Mouse (Mus musculus) neural tube, embryonic 11.5 days (tissue): ENCODE data around the gene Zbtb46. TPM values are rescaled to one million over a fixed set of nuclear protein-coding genes. Genes with fewer than 3 reads are reported as not detected.

Source experiments
- ATAC-seq: fragments of 200-750 bp; cut with Nextera tagmentation; 2 replicates; pipeline ENCODE4 v1.8.0; 2017; ENCODE audit warnings: moderate number of reproducible peaks, mild to moderate bottlenecking, moderate TSS enrichment, moderate library complexity; ENCODE audit not compliant: insufficient read depth, low FRiP score, low TSS enrichment
- DNase-seq: peaks from one replicate; pipeline ENCODE4 v3.0.0-alpha.2; 2015; ENCODE audit warnings: low spot score
- H3K27ac ChIP-seq: fragments of 300-500 bp; sonication (generic); 2 replicates; pipeline ENCODE4 v1.5.1; 2014; ENCODE audit warnings: low read depth, mild to moderate bottlenecking, low read length
- H3K27me3 ChIP-seq: fragments of 300-500 bp; sonication (generic); 2 replicates; pipeline ENCODE4 v1.6.1; 2014; ENCODE audit warnings: mild to moderate bottlenecking, low read length, mixed read lengths; ENCODE audit not compliant: control insufficient read depth, insufficient read depth
- H3K36me3 ChIP-seq: fragments of 300-500 bp; sonication (generic); 2 replicates; pipeline ENCODE4 v1.6.1; 2014; ENCODE audit warnings: mild to moderate bottlenecking, low read length, moderate library complexity, mixed read lengths; ENCODE audit not compliant: control insufficient read depth, insufficient read depth
- H3K4me1 ChIP-seq: fragments of 300-500 bp; sonication (generic); 2 replicates; pipeline ENCODE4 v1.6.1; 2014; ENCODE audit warnings: low read length, mixed read lengths; ENCODE audit not compliant: control insufficient read depth, insufficient read depth
- H3K4me2 ChIP-seq: fragments of 300-500 bp; sonication (generic); 2 replicates; pipeline ENCODE4 v1.6.1; 2014; ENCODE audit warnings: low read depth, mild to moderate bottlenecking, moderate library complexity
- H3K4me3 ChIP-seq: fragments of 300-500 bp; sonication (generic); 2 replicates; pipeline ENCODE4 v1.5.1; 2014; ENCODE audit warnings: low read depth, low read length
- H3K9ac ChIP-seq: fragments of 300-500 bp; sonication (generic); 2 replicates; pipeline ENCODE4 v1.6.1; 2014; ENCODE audit warnings: mild to moderate bottlenecking, low read length
- H3K9me3 ChIP-seq: fragments of 300-500 bp; sonication (generic); 2 replicates; pipeline ENCODE4 v1.6.1; 2016; ENCODE audit warnings: low read length; ENCODE audit not compliant: control insufficient read depth
- WGBS: fragments of 180-500 bp; shearing (Covaris S2); extraction: QIAGEN DNeasy Blood & Tissue Kit; methylation state at CpG from one replicate; pipeline ENCODE4 v1.1.7; 2014; 5-methylcytosine and 5-hydroxymethylcytosine counted together
- polyA plus RNA-seq: library from polyadenylated mRNA; unstranded; fragments of >200 nt; fragmentation: Nextera tagmentation; extraction: Ambion mirVana; gene quantifications from 2 replicates; pipeline ENCODE4 v1.2.1, GENCODE M21; 2014

Zbtb46 gene
- polyA plus RNA-seq, 1 experiment from 2014 or later: 20.2 TPM

- H3K9ac ChIP-seq: no peak overlapping the region
- no peak overlapping the region for H3K27ac ChIP-seq
- no peak for ATAC-seq
- DNase-seq: no peak
- no peaks in the 10 kb centered on the region for H3K27me3 ChIP-seq
- no peak overlapping the region for H3K4me3 ChIP-seq
- no peaks in the 10 kb centered on the region for H3K4me1 ChIP-seq
- H3K9me3 ChIP-seq: no peaks in the 10 kb centered on the region
- H3K4me2 ChIP-seq: no peak overlapping the region
- H3K36me3 ChIP-seq: peaks cover 6% of the 10 kb centered on the region; the same call in 1 of the 2 replicates
- WGBS: 91% methylated on average over 4 of the region's 4 CpGs
Observed at GRCm38 (mm10) chr2:181384919-181385391, 74.3 kb downstream of the Zbtb46 start.

- peaks cover 8% of the 10 kb centered on the region; the same call in 1 of the 2 replicates for H3K36me3 ChIP-seq
- H3K27ac ChIP-seq: no peak overlapping the region
- ATAC-seq (no peak), DNase-seq (no peak)
- H3K9me3 ChIP-seq: no peaks in the 10 kb centered on the region
- 93% methylated on average over 7 of the region's 7 CpGs for WGBS
- H3K4me1 ChIP-seq: no peaks in the 10 kb centered on the region
- H3K4me3 ChIP-seq: no peak overlapping the region
- no peak overlapping the region for H3K4me2 ChIP-seq
- H3K27me3 ChIP-seq: no peaks in the 10 kb centered on the region
- H3K9ac ChIP-seq: no peak overlapping the region
Observed at GRCm38 (mm10) chr2:181384463-181384862, 74.8 kb downstream of the Zbtb46 start.

GRCm38 (mm10) chr2:181381631-181382306 is 77.5 kb downstream of the Zbtb46 start:
- WGBS: 94% methylated on average over 6 of the region's 6 CpGs
- H3K9ac ChIP-seq: no peak overlapping the region
- no peaks in the 10 kb centered on the region for H3K27me3 ChIP-seq
- H3K4me2 ChIP-seq: no peak overlapping the region
- H3K36me3 ChIP-seq: peaks cover 10% of the 10 kb centered on the region; the same call in 1 of the 2 replicates
- DNase-seq (no peak), ATAC-seq (no peak)
- H3K4me3 ChIP-seq: no peak overlapping the region
- H3K9me3 ChIP-seq: no peaks in the 10 kb centered on the region
- H3K4me1 ChIP-seq: no peaks in the 10 kb centered on the region
- no peak overlapping the region for H3K27ac ChIP-seq

- no peaks in the 10 kb centered on the region for H3K9me3 ChIP-seq
- DNase-seq (no peak), ATAC-seq (no peak)
- H3K36me3 ChIP-seq: peaks cover 10% of the 10 kb centered on the region; the same call in 1 of the 2 replicates
- H3K27ac ChIP-seq: no peak overlapping the region
- no peak overlapping the region for H3K9ac ChIP-seq
- no peaks in the 10 kb centered on the region for H3K4me1 ChIP-seq
- H3K27me3 ChIP-seq: no peaks in the 10 kb centered on the region
- H3K4me2 ChIP-seq: no peak overlapping the region
- 93% methylated on average over 5 of the region's 5 CpGs for WGBS
- no peak overlapping the region for H3K4me3 ChIP-seq
Observed at GRCm38 (mm10) chr2:181381107-181381506, 78.1 kb downstream of the Zbtb46 start.

GRCm38 (mm10) chr2:181380251-181380650 is 79.0 kb downstream of the Zbtb46 start:
- Histone ChIP-seq H3K4me1 (no peaks in the 10 kb centered on the region), H3K9ac (no peak overlapping the region), H3K4me2 (no peak overlapping the region), H3K27me3 (no peaks in the 10 kb centered on the region), H3K4me3 (no peak overlapping the region), H3K27ac (no peak overlapping the region), H3K36me3 (peaks cover 10% of the 10 kb centered on the region; the same call in 1 of the 2 replicates), H3K9me3 (no peaks in the 10 kb centered on the region)
- ATAC-seq (no peak), DNase-seq (no peak)
- 84% methylated on average over 5 of the region's 5 CpGs for WGBS

- peaks cover 10% of the 10 kb centered on the region; the same call in 1 of the 2 replicates for H3K36me3 ChIP-seq
- no peak within 1 kb of the TSS for H3K27ac ChIP-seq
- no peaks in the 10 kb centered on the region for H3K4me1 ChIP-seq
- ATAC-seq: no peak
- H3K4me3 ChIP-seq: no peak within 1 kb of the TSS
- H3K4me2 ChIP-seq: no peak within 1 kb of the TSS
- H3K9me3 ChIP-seq: no peaks in the 10 kb centered on the region
- H3K27me3 ChIP-seq: no peaks in the 10 kb centered on the region
- H3K9ac ChIP-seq: no peak within 1 kb of the TSS
- WGBS: 93% methylated on average over 12 of the region's 12 CpGs
- no peak for DNase-seq
Observed at GRCm38 (mm10) chr2:181379778-181380177, 79.4 kb downstream of the Zbtb46 start, which contains the start of gene Lime1. Lime1 (plus strand) TSS chr2:181380078.

GRCm38 (mm10) chr2:181378701-181379100 is 80.5 kb downstream of the Zbtb46 start:
- DNase-seq (no peak), ATAC-seq (no peak)
- H3K9me3 ChIP-seq: no peaks in the 10 kb centered on the region
- H3K4me3 ChIP-seq: no peak overlapping the region
- H3K4me1 ChIP-seq: no peaks in the 10 kb centered on the region
- H3K36me3 ChIP-seq: peaks cover 10% of the 10 kb centered on the region; the same call in 1 of the 2 replicates
- H3K27me3 ChIP-seq: no peaks in the 10 kb centered on the region
- H3K4me2 ChIP-seq: no peak overlapping the region
- WGBS: 90% methylated on average over 5 of the region's 5 CpGs
- no peak overlapping the region for H3K9ac ChIP-seq
- H3K27ac ChIP-seq: no peak overlapping the region

GRCm38 (mm10) chr2:181377230-181377629 is 82.0 kb downstream of the Zbtb46 start:
- DNase-seq: no peak
- no peaks in the 10 kb centered on the region for H3K4me1 ChIP-seq
- no peaks in the 10 kb centered on the region for H3K27me3 ChIP-seq
- H3K9ac ChIP-seq: no peak overlapping the region
- H3K4me3 ChIP-seq: no peak overlapping the region
- WGBS: 80% methylated on average over 2 of the region's 2 CpGs
- H3K4me2 ChIP-seq: no peak overlapping the region
- peaks cover 10% of the 10 kb centered on the region; the same call in 1 of the 2 replicates for H3K36me3 ChIP-seq
- no peak for ATAC-seq
- no peak overlapping the region for H3K27ac ChIP-seq
- no peaks in the 10 kb centered on the region for H3K9me3 ChIP-seq

- no peak overlapping the region for H3K4me3 ChIP-seq
- 90% methylated on average over 2 of the region's 2 CpGs for WGBS
- no peaks in the 10 kb centered on the region for H3K9me3 ChIP-seq
- DNase-seq (no peak), ATAC-seq (no peak)
- no peak overlapping the region for H3K9ac ChIP-seq
- H3K4me2 ChIP-seq: no peak overlapping the region
- H3K27ac ChIP-seq: no peak overlapping the region
- peaks cover 8% of the 10 kb centered on the region; the same call in 1 of the 2 replicates for H3K36me3 ChIP-seq
- H3K4me1 ChIP-seq: no peaks in the 10 kb centered on the region
- no peaks in the 10 kb centered on the region for H3K27me3 ChIP-seq
Observed at GRCm38 (mm10) chr2:181375787-181376186, 83.4 kb downstream of the Zbtb46 start.
